Mouse (Mus musculus): ENCODE measurements around the gene Hist1h4a.
"Not testable (repeated sequence)": the region's sequence is repeated elsewhere in the genome, so short reads cannot be mapped to it uniquely, and the experiment has no call there.

The Hist1h4a gene

GRCm38 (mm10) chr13:23740910-23741309 lies 20.1 kb downstream of the Hist1h4a start:
- no peak for DNase-seq

- no peak for DNase-seq
Observed at GRCm38 (mm10) chr13:23740256-23740840, 20.7 kb downstream of the Hist1h4a start.

- no peak for DNase-seq
Observed at GRCm38 (mm10) chr13:23739922-23740252, 21.1 kb downstream of the Hist1h4a start.

- peak; percentile 80 to 87 for DNase-seq
Observed at GRCm38 (mm10) chr13:23739069-23739921, 21.7 kb downstream of the Hist1h4a start.

- DNase-seq, result peak; percentile 78 to 84
Observed at GRCm38 (mm10) chr13:23738677-23739068, 22.4 kb downstream of the Hist1h4a start, which contains the start of gene Hist1h1c. Gene Hist1h1c (plus strand): TSS chr13:23738808.

- peak in 1 of 2 experiments; percentile 24 for DNase-seq
Observed at GRCm38 (mm10) chr13:23738041-23738440, 23.0 kb downstream of the Hist1h4a start.

GRCm38 (mm10) chr13:23737091-23737490 lies 23.9 kb downstream of the Hist1h4a start:
- no peak for DNase-seq

GRCm38 (mm10) chr13:23732156-23732804 lies 28.8 kb downstream of the Hist1h4a start:
- DNase-seq, result peak in 1 of 2 experiments; percentile 45

GRCm38 (mm10) chr13:23730479-23730878 lies 30.6 kb downstream of the Hist1h4a start:
- no peak for DNase-seq

GRCm38 (mm10) chr13:23729706-23730105 lies 31.3 kb downstream of the Hist1h4a start:
- DNase-seq, result no peak

- DNase-seq, result no peak
Observed at GRCm38 (mm10) chr13:23729192-23729525, 31.9 kb downstream of the Hist1h4a start.

- DNase-seq, result no peak
Observed at GRCm38 (mm10) chr13:23728472-23729191, 32.4 kb downstream of the Hist1h4a start.

- DNase-seq, result no peak
Observed at GRCm38 (mm10) chr13:23725213-23725612, 35.8 kb downstream of the Hist1h4a start.

GRCm38 (mm10) chr13:23724239-23724638 lies 36.8 kb downstream of the Hist1h4a start:
- DNase-seq, result no peak

- not testable (repeated sequence) for DNase-seq
Observed at GRCm38 (mm10) chr13:23717593-23718245, 43.3 kb downstream of the Hist1h4a start.

GRCm38 (mm10) chr13:23717176-23717575 lies 43.9 kb downstream of the Hist1h4a start:
- no peak for DNase-seq

- DNase-seq, result no peak
Observed at GRCm38 (mm10) chr13:23716261-23717042, 44.6 kb downstream of the Hist1h4a start.
